Mouse (Mus musculus) embryonic facial prominence, embryonic 12.5 days (tissue): Measurements from ENCODE around the gene Armcx5. TPM values are rescaled to one million over a fixed set of nuclear protein-coding genes. Genes with fewer than 3 reads are reported as not detected.
"Not testable (repeated sequence)": the region's sequence is repeated elsewhere in the genome, so short reads cannot be mapped to it uniquely, and the experiment has no call there.

Source experiments
- ATAC-seq: fragments of 200-750 bp; cut with Nextera tagmentation; 2 replicates; pipeline ENCODE4 v1.8.0; 2017; ENCODE audit not compliant: insufficient number of reproducible peaks, insufficient read depth, low FRiP score, low TSS enrichment
- H3K27ac ChIP-seq: fragments of 300-500 bp; sonication (generic); 2 replicates; pipeline ENCODE4 v1.5.1; 2016; ENCODE audit warnings: mild to moderate bottlenecking
- H3K27me3 ChIP-seq: fragments of 300-500 bp; sonication (generic); 2 replicates; pipeline ENCODE4 v1.6.1; 2016; ENCODE audit warnings: mild to moderate bottlenecking, moderate library complexity
- H3K36me3 ChIP-seq: fragments of 300-500 bp; sonication (generic); 2 replicates; pipeline ENCODE4 v1.6.1; 2016; ENCODE audit warnings: mild to moderate bottlenecking
- H3K4me1 ChIP-seq: fragments of 300-500 bp; sonication (generic); 2 replicates; pipeline ENCODE4 v1.6.1; 2016
- H3K4me2 ChIP-seq: fragments of 300-500 bp; sonication (generic); replicated peaks from 2 replicates; pipeline ENCODE4 v1.6.1; 2016; ENCODE audit warnings: mild to moderate bottlenecking, moderate library complexity
- H3K4me3 ChIP-seq: fragments of 300-500 bp; sonication (generic); 2 replicates; pipeline ENCODE4 v1.5.1; 2016; ENCODE audit warnings: mild to moderate bottlenecking
- H3K9ac ChIP-seq: fragments of 300-500 bp; sonication (generic); 2 replicates; pipeline ENCODE4 v1.6.1; 2016; ENCODE audit warnings: mild to moderate bottlenecking, moderate library complexity
- H3K9me3 ChIP-seq: fragments of 300-500 bp; sonication (generic); 2 replicates; pipeline ENCODE4 v1.6.1; 2016; ENCODE audit warnings: mild to moderate bottlenecking, moderate library complexity
- WGBS: fragments of 180-500 bp; shearing (Covaris S2); methylation state at CpG from one replicate; pipeline ENCODE4 v1.1.7; 2016; 5-methylcytosine and 5-hydroxymethylcytosine counted together
- polyA plus RNA-seq: library from polyadenylated mRNA; unstranded; fragments of >200 nt; fragmentation: Nextera tagmentation; extraction: Ambion mirVana; gene quantifications from 2 replicates; pipeline ENCODE4 v1.2.1, GENCODE M21; 2016

Armcx5 gene
- polyA plus RNA-seq, result 14.0 and 14.1 TPM in 2 replicates

GRCm38 (mm10) chrX:135742304-135743055 lies at the start of gene Armcx5, which contains the start of gene Gprasp1:
Armcx5 (plus strand) TSS chrX:135742733.
Gprasp1 (plus strand) TSS chrX:135742733.
- Histone ChIP-seq H3K27ac (peak within 1 kb of the TSS; percentile 80), H3K36me3 (no peaks in the 10 kb centered on the region), H3K4me3 (peak within 1 kb of the TSS; percentile 57), H3K4me2 (peak within 1 kb of the TSS; percentile 57), H3K27me3 (no peaks in the 10 kb centered on the region), H3K4me1 (no peaks in the 10 kb centered on the region), H3K9me3 (no peaks in the 10 kb centered on the region), H3K9ac (peak within 1 kb of the TSS; percentile 66)
- 16% methylated on average over 48 of the region's 48 CpGs for WGBS
- ATAC-seq, result peak; percentile 93

- H3K4me1 ChIP-seq, result no peaks in the 10 kb centered on the region
- WGBS, result 85% methylated on average over 1 of the region's 1 CpGs
- no peaks in the 10 kb centered on the region for H3K36me3 ChIP-seq
- ATAC-seq, result no peak
- no peak within 1 kb of the TSS for H3K4me2 ChIP-seq
- H3K9ac ChIP-seq, result no peak within 1 kb of the TSS
- no peaks in the 10 kb centered on the region for H3K9me3 ChIP-seq
- H3K27ac ChIP-seq, result no peak within 1 kb of the TSS
- no peak within 1 kb of the TSS for H3K4me3 ChIP-seq
- no peaks in the 10 kb centered on the region for H3K27me3 ChIP-seq
Measured at GRCm38 (mm10) chrX:135693633-135694032, 48.9 kb upstream of the Armcx5 start, which contains the start of gene Tcp11x2. Tcp11x2 (minus strand) TSS chrX:135693790.

- Histone ChIP-seq H3K36me3 (no peaks in the 10 kb centered on the region), H3K27ac (no peak overlapping the region), H3K9ac (no peak overlapping the region), H3K4me1 (no peaks in the 10 kb centered on the region), H3K4me3 (no peak overlapping the region), H3K27me3 (0 out of 2 replicates have a peak, but pooled peaks cover 3% of the 10 kb centered on the region), H3K4me2 (no peak overlapping the region), H3K9me3 (no peaks in the 10 kb centered on the region)
- no peak for ATAC-seq
- 86% methylated on average over 1 of the region's 1 CpGs for WGBS
Measured at GRCm38 (mm10) chrX:135703111-135703510, 39.4 kb upstream of the Armcx5 start.

GRCm38 (mm10) chrX:135704349-135704748 lies 38.2 kb upstream of the Armcx5 start:
- Histone ChIP-seq H3K4me2 (no peak overlapping the region), H3K9me3 (no peaks in the 10 kb centered on the region), H3K27ac (no peak overlapping the region), H3K4me1 (no peaks in the 10 kb centered on the region), H3K36me3 (no peaks in the 10 kb centered on the region), H3K9ac (no peak overlapping the region), H3K4me3 (no peak overlapping the region), H3K27me3 (0 out of 2 replicates have a peak, but pooled peaks cover 3% of the 10 kb centered on the region)
- 54% methylated on average over 2 of the region's 2 CpGs for WGBS
- ATAC-seq, result no peak

- 73% methylated on average over 2 of the region's 2 CpGs for WGBS
- H3K36me3 ChIP-seq, result no peaks in the 10 kb centered on the region
- no peak overlapping the region for H3K4me2 ChIP-seq
- no peak overlapping the region for H3K27ac ChIP-seq
- no peak overlapping the region for H3K9ac ChIP-seq
- no peaks in the 10 kb centered on the region for H3K4me1 ChIP-seq
- H3K4me3 ChIP-seq, result no peak overlapping the region
- H3K27me3 ChIP-seq, result no peaks in the 10 kb centered on the region
- no peak for ATAC-seq
- no peaks in the 10 kb centered on the region for H3K9me3 ChIP-seq
Measured at GRCm38 (mm10) chrX:135712845-135713244, 29.7 kb upstream of the Armcx5 start.

- Histone ChIP-seq H3K9ac (no peak within 1 kb of the TSS), H3K27ac (no peak within 1 kb of the TSS), H3K27me3 (peaks cover 2% of the 10 kb centered on the region; the same call in 1 of the 2 replicates), H3K4me3 (no peak within 1 kb of the TSS), H3K4me1 (no peaks in the 10 kb centered on the region), H3K9me3 (no peaks in the 10 kb centered on the region), H3K36me3 (no peaks in the 10 kb centered on the region), H3K4me2 (no peak within 1 kb of the TSS)
- 82% methylated on average over 10 of the region's 10 CpGs for WGBS
- no peak for ATAC-seq
Measured at GRCm38 (mm10) chrX:135725161-135725560, 17.4 kb upstream of the Armcx5 start, which contains the start of gene Tmsb15a. Tmsb15a (minus strand) TSS chrX:135725261.

GRCm38 (mm10) chrX:135738730-135739520 lies 3.6 kb upstream of the Armcx5 start:
- H3K4me3 ChIP-seq, result no peak overlapping the region
- ATAC-seq, result no peak
- H3K9ac ChIP-seq, result no peak overlapping the region
- WGBS, result 73% methylated on average over 2 of the region's 2 CpGs
- H3K27me3 ChIP-seq, result no peaks in the 10 kb centered on the region
- H3K27ac ChIP-seq, result no peak overlapping the region
- no peaks in the 10 kb centered on the region for H3K9me3 ChIP-seq
- H3K36me3 ChIP-seq, result no peaks in the 10 kb centered on the region
- H3K4me2 ChIP-seq, result no peak overlapping the region
- no peaks in the 10 kb centered on the region for H3K4me1 ChIP-seq

DNA sequence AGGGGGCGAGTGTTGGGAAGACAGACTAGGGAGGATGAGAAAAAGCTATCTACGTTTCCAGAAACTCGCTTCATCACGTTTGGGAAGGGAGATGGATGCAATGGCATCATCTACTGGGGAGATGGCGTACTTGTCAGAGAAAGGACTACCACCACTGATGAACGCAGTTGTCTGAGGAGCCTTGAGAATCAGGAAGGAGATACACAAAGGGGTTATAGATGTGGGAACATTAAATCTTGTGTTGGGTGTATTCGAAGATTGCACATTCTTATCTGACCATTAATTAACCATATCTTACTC lies 473 bp downstream of the Armcx5 start:
- no peak overlapping the region for H3K27ac ChIP-seq
- WGBS, result 31% methylated on average over 7 of the region's 7 CpGs
- H3K4me2 ChIP-seq, result peak overlapping the region; percentile 57
- no peaks in the 10 kb centered on the region for H3K9me3 ChIP-seq
- peak overlapping the region; percentile 66 for H3K9ac ChIP-seq
- H3K27me3 ChIP-seq, result no peaks in the 10 kb centered on the region
- H3K4me1 ChIP-seq, result no peaks in the 10 kb centered on the region
- no peaks in the 10 kb centered on the region for H3K36me3 ChIP-seq
- peak overlapping the region; percentile 57 for H3K4me3 ChIP-seq
- ATAC-seq, result no peak

GRCm38 (mm10) chrX:135745376-135745775 lies 2.8 kb downstream of the Armcx5 start:
- H3K36me3 ChIP-seq, ATAC-seq, H3K9me3 ChIP-seq, H3K9ac ChIP-seq, H3K4me3 ChIP-seq, H3K4me1 ChIP-seq, H3K27me3 ChIP-seq, H3K27ac ChIP-seq, H3K4me2 ChIP-seq: not testable (repeated sequence)
- 93% methylated on average over 3 of the region's 3 CpGs for WGBS

DNA sequence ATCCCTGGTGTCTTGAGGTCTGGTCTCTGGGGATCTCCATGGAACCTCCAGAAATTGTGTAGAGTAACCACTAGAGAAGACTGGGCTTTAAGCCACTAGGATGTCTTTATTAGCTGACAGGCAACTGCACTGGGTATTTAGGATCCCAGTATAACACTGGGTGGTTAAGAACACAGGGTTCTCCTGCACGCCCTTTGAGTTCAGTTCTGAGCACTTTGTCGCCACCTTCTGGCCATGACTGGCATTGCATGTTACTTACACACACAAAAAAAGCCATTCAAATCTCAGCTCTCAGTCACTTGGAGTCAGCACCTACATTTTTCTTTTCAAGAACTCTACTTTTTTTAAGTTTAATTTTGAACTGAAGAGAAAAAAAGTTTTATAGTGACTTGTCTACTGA lies 10.3 kb downstream of the Armcx5 start:
- WGBS, result 2% methylated on average over 2 of the region's 2 CpGs
- Histone ChIP-seq H3K9me3 (no peaks in the 10 kb centered on the region), H3K27ac (no peak overlapping the region), H3K4me2 (no peak overlapping the region), H3K9ac (no peak overlapping the region), H3K36me3 (no peaks in the 10 kb centered on the region), H3K4me3 (no peak overlapping the region), H3K4me1 (no peaks in the 10 kb centered on the region), H3K27me3 (no peaks in the 10 kb centered on the region)
- no peak for ATAC-seq

- no peak overlapping the region for H3K4me3 ChIP-seq
- no peaks in the 10 kb centered on the region for H3K27me3 ChIP-seq
- H3K27ac ChIP-seq, result no peak overlapping the region
- H3K4me1 ChIP-seq, result no peaks in the 10 kb centered on the region
- ATAC-seq, result no peak
- no peak overlapping the region for H3K4me2 ChIP-seq
- no peak overlapping the region for H3K9ac ChIP-seq
- H3K9me3 ChIP-seq, result no peaks in the 10 kb centered on the region
- no peaks in the 10 kb centered on the region; the same call in 1 of the 2 replicates for H3K36me3 ChIP-seq
Measured at GRCm38 (mm10) chrX:135761707-135762106, 19.2 kb downstream of the Armcx5 start.

DNA sequence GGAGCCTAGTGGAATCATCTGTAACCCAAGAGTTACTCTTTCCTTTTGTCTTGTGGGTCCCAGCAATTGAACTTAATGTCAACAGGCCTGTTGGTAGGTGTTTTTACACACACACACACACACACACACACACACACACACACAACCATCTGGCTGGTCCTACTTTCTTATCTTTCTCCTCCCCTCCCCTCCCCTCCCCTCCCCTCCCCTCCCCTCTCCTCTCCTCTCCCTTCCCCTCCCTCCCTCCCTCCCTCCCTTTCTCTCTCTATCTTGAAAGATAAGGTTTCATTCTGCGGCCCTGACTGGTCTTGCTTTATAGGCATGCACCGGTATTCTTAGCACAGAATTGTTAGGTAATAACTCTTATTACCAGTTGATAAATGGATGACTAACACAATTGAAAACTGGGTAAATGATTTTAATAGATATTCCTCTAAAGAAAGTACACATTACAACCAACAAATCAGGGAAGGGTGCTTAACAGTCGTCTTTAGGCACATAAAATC lies 25.6 kb downstream of the Armcx5 start:
- H3K4me3 ChIP-seq, result no peak overlapping the region
- 81% methylated on average over 3 of the region's 3 CpGs for WGBS

More for the DNA sequence above, 25.6 kb downstream of the Armcx5 start:
- Histone ChIP-seq H3K9me3 (no peaks in the 10 kb centered on the region), H3K9ac (no peak overlapping the region), H3K4me2 (no peak overlapping the region), H3K4me1 (no peaks in the 10 kb centered on the region), H3K27ac (no peak overlapping the region), H3K27me3 (no peaks in the 10 kb centered on the region), H3K36me3 (no peaks in the 10 kb centered on the region)
- no peak for ATAC-seq
